Mouse (Mus musculus): ENCODE results near the gene Kpna6.
A peak's percentile ranks its signal among the peaks of the same experiment; 100 is the strongest.

Gene Kpna6

DNA sequence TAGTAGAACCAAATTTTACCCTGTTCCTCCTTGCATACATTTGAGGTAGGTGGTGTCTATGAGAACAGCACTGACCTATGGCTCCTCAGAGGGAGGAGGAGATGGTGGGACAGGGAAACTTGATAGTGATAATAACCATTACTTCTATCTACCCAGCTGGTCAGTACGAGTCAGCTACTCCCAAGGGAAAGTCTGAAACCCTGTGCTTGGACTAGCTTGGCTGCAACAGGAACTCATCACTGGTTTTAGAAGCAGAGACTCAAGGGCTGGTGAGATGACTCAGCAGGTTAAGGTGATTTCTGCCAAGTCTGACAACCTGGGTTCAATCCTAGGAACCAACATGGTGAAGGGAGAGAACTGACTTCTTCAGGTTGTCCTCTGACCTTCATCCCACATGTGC is 23.9 kb downstream of the Kpna6 start:
- no peak for DNase-seq (ENCODE audit: extremely low spot score, low spot score)

DNA sequence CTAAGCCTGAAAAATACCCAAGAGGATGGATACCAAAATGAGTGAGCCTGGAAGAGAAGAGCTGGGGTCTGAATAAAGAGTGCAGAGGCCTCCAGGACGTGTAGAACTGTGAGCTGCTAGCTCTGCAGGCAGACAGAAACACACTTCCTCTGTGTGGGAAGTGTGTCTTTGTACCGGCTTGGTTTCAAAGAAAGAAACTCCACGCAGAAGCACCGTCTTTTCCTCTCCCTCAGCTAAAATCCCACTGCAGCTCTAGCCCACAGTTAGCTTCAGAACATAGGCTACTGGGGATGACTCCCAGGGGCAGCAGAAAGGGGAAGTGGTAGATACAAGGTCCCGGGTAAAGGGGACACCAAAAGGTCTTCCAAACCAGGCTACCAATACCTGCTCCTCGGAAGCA is 27.4 kb downstream of the Kpna6 start:
- DNase-seq (ENCODE audit: extremely low spot score, low spot score) = no peak

DNA sequence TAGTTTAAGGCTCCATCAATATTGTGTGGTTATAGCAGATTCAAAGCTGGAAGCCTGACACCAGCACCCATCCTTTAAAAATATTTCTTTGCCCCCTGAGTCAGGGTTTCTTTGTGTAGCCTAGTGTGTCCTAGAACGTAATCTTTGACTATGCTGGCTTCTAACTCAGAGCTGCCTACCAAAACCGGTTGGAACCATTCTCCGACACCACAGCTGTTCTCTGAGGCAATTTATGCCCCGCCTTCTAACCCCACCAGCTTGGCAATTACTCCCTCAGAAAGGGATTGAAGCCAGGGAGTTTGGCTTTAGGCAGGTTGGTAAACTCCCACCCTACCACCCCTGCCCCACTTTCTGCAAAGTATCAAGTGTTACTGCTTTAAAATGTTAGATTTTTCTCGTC is 30.8 kb downstream of the Kpna6 start:
- no peak for DNase-seq (ENCODE audit: extremely low spot score, low spot score)

DNA sequence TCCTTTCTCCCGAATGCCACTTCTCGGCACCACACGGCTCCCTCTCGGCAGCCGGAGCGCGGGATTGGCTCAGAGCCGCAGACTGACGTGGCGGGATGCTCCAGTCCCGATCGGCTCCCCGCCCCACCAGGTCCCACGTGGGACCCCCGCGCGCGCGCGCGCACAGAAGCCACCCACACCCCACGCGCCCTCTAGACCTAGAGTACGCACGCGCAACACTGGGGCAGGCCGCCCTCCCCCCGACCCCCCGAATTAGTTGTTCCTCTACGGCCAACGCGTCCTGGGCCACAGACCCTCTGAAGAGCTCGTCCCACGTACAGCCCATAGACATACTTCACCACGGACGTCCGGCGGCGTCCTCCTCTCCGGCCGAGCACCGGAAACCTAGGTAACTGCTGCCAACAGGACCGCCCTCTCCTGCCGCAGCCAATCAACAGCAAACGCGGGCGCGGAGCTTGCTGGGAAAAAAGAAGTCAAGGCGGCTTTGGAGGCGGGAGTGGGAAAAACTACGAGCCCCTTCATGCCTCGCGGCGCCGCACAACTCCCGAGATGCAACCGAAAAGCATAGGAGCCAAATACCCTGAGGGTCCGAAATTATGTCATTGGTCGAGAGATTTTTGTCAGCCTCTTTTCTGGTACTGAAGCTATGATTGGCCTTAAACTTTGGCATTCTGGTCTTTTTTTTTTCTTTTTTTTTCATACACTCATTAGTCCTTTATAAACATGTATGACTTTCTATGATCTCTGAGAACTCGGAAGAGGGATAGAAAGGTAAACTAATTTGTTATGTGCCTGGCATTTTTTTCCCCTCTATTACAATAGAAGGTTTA is 31.7 kb downstream of the Kpna6 start, which contains the start of gene Txlna:
TSS of gene Txlna (minus strand) at position 428 of the 830 bp plus-strand sequence.
- DNase-seq (ENCODE audit: extremely low spot score, low spot score) = peak; percentile 96

DNA sequence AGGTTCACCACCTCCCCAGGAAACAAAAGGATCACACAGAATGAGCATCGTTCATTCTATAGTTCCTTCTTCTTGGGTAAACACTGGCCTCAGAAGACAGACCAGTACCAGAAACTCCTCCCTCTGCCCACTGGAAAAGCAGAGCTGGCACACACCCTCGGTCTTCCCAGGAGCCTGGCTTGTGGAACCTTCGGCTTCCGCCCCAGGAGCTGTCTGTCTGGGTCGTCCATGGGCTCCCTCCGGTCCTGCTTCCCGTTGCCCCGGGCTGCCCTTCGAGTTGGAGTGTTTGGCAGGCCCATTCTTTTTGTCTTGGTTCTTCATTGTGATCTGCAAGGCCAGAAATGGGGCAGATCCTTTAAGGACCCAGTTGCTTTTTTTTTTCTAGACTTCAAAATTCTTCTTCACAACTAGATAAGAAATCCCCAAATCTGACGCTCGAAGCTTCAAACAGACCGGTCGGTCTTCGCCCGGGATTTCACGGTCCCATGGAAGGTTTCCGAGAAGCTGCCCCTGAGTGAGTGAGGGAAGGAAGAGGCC is 32.4 kb downstream of the Kpna6 start:
- DNase-seq (ENCODE audit: extremely low spot score, low spot score) = no peak

DNA sequence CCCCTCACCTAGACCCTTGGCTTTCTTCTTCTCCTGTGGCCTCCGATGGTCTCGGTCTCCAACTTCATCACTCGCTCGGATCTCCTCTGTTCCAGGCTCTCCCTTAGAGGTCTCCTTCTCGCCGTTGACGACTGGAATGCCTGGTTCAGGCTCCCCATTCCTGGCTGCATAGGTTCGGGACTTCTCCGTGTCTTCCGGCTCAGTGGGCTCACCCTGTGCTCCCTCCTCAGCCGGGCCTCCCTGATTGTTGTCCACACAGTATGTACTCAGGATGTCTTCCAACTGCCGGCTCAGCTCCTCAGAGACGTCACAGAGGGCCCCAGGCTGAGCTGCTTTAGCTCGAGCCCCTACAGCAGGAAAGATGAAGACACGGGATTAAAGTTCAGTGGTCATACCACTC is 33.3 kb downstream of the Kpna6 start:
- no peak for DNase-seq (ENCODE audit: extremely low spot score, low spot score)

DNA sequence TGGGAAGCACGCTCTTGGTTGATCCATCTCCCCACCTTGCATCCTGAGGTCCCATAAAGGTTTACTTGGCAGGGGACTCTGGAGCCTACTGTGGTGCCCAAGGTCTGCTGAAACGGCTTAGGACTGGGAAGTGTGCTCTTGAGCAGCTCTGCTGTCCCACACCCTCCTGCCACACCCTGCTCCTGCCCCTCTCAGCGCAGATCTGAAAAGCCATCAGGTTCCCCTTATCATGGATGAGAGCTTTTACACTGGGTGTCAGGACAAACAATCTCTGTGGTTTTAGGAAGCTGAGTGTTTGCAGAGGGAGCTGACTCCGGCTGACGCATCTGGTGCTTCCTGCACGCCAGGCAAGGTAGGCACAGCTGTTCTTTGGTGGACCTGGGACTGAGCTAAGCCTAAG is 38.7 kb downstream of the Kpna6 start:
- DNase-seq (ENCODE audit: extremely low spot score, low spot score) = no peak

DNA sequence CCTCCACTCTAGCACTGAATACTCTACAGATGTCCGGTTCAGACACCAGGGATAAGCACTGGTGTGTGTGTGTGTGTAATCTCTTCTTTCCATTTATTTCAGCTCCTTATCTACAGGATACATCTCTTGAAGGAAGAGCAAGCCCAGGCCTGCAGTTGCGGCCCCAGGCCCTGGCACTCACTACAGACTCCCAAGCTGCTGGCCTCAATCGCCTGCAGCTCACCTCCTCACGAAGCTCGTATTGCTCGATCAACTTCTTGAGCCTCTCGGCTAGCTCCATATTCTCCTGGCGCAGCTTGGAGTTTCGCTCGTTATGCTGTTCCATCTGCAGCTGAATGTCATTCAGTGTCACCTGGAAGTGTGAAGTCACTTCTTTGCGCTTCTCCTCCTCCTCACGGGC is 40.7 kb downstream of the Kpna6 start:
- no peak for DNase-seq (ENCODE audit: extremely low spot score, low spot score)

DNA sequence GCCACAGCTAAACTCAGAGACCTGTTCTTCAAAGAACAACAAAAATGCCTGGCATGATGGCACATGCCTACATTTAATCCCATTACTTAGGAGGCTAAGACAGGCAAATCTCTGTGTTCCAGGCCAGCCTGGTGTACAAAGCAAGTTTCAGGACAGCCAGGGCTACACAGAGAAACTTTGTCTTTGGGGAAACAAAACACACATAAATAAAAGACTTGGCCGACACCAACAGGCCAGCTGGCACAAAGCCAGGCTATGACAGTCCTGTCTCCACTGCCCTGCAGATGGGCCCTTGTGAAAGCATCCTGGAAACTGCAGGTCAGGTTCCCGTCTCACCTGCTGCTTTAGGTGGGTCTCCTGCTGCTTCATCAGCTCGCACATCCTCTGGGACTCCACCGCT is 41.6 kb downstream of the Kpna6 start:
- DNase-seq (ENCODE audit: extremely low spot score, low spot score) = no peak

DNA sequence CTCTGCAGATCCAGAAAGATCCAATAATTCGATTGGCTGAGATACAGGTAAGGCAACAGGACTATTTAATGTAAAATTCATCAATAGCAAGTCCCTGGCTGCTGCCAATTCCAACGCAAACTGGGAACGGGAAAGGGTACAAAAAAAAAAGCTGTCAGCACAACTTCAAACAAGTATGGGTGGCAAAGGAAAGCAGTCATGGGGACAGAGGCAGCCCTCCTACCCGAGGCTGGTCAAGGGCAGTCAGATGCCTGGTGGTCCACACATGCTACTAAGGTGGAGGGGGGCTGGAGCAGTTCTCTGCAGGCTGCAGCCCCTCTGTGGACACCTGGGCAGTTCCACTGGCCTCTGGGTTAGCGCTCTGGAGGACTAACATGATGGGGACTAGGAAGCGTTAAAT is 46.5 kb downstream of the Kpna6 start:
- DNase-seq (ENCODE audit: extremely low spot score, low spot score) = no peak

DNA sequence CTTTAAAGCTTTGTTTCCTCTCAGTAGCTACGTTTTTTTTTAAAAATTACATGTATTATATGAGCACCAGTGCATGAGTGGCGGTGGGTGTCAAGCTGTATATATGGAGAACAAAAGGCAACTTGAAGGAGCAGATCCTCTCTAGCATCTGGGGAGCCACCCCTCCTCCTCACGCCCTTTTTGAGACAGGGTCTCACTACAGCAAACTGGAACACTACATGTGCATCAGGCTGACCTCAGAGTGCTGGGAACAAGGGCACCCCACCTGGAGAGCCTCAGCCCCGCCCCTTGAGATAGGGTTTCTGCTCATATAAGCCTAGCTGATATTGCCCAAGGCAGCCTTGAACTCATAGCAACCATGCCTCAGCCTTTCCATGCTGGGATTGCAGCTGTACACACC is 47.1 kb downstream of the Kpna6 start:
- no peak for DNase-seq (ENCODE audit: extremely low spot score, low spot score)

DNA sequence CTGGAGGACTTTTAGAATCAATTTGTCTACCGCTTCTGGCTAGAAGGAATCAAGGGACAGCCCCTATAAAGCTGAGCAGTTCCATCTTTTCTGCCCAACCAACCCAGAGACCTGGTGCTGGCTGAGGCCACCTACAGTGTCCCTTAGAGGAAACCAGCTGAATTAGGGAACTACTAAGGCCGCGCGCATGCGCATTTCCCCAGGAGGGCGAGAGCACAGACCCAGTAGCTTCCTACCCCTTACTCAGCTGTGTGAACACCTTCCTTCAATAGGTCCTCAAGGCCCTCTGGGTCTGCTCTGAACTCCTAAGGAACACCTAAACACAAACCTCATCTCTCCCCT is 47.6 kb downstream of the Kpna6 start:
- DNase-seq (ENCODE audit: extremely low spot score, low spot score) = peak; percentile 62

DNA sequence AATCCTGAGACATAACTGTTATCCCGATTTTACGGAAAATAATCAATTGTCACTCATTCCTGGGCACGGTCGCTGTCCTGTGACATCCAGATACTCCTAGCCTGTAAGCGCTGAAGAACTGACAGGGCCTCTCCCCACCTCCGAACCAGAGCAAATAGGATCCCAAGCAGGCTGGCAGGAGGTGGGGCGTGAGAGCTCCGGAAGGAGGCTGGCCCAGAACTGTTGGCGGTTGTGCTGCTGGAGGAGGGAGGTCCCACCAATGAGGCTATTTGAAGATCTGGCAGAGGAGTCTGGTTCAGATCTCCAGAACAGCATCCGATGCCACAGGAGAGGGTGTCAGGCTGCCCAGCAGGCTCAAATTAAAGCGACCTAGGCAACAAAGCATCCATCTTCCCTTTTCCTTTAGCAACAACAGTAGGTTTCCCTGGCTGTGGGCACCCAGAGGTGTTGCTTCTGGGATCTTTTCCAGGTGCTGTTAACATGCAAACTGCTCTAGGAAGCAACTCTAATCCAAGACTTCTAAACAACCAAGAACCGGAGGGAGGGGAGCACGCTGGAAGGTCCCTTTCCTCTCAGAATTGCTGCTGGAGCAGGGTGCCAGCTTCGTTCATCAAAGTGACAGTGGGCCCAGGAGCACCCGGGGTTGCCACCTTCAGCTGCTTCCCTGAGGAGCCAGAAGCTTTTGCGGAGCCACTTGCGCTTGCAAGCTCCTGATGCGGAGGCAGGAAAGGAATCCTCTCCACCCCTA is 48.1 kb downstream of the Kpna6 start:
- DNase-seq (ENCODE audit: extremely low spot score, low spot score) = peak; percentile 74

DNA sequence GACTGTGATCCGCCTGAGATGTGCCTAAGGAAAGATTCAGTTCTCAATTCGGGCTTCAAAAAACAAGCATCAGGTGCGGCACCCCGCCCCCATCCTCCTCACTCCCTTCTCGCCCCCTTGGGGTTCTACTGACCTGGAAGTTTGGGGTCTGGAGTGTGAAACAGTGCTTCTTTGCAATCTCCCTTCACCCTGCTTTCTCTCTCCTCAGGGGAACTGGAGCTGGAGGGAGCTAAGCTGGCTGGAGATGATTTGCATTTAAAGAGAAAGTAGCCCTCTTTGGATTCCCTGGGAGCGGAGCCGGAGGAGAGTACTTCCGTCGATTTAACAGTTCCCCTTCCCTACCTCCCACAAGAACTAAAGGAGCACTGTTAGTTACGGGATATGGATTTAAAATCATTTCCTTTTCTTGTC is 48.9 kb downstream of the Kpna6 start, which contains the start of gene Ccdc28b:
TSS of gene Ccdc28b (minus strand) at position 267 of the 411 bp plus-strand sequence.
- peak; percentile 61 for DNase-seq (ENCODE audit: extremely low spot score, low spot score)

DNA sequence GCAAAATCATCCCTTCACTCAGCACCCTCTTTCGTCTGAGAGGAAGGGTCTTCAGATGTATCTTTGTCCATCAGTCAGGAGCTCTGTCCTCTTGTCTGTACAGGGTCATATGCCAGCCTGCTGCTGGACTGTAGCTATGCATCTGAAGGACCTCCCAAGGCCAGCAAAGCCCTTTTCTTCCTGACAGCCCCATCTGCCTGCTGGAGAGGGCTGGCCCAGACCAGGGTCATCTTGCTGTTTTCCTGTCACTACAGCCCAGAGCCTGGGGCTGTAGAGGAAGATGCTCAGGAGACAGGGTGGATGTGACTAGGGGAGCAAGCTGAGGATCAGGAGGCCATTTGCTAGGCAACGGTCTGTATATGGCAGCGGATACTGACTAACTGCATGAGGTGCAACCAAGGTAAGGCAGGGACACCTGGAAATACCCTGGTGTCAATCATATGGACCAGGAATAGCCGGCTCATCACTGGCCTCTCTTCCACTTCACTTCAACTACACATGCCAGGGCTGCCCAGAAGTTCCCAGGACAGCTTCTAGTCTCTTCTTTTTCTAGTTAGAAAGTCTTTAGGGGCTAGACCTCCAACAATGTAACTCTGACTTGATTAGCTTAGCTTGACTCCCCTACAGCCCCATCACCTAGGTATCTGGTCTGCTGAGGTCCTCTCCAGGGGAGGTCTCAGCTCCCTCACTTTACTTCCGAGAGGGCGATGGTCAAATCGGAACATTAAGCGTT is 49.6 kb downstream of the Kpna6 start:
- no peak for DNase-seq (ENCODE audit: extremely low spot score, low spot score)

DNA sequence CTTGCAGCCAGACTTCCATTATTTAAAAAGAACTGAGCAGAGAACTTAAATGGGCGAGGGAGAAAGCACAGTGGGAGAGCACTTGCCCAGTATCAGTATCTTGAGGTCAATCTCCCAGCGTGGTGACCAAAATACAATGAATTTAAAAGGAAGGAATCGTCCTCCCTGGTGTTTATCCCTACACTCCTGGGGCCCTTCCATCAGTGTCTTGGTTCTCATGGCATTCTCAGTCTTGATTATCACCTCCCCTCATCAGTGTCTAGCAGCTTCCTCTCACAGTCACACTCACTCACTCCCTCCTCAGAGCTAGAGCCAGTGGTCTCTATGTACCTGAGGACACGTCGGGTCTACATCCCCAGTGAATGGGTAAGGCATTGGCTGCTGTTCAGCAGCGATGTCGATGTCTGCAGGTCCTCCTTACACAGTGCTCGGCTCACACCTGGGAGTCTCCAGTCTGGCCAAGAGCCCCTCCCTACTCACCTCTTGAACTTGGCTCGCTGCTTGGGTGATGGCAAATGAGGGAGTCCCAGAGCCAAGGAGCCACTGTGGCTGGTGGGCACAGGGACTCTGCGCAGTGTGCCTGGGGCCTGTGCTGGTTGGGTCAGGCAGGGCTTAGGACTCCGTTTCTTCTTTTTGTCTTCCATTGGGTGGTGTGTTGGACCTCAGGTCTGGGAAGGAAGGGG is 50.3 kb downstream of the Kpna6 start:
- no peak for DNase-seq (ENCODE audit: extremely low spot score, low spot score)

DNA sequence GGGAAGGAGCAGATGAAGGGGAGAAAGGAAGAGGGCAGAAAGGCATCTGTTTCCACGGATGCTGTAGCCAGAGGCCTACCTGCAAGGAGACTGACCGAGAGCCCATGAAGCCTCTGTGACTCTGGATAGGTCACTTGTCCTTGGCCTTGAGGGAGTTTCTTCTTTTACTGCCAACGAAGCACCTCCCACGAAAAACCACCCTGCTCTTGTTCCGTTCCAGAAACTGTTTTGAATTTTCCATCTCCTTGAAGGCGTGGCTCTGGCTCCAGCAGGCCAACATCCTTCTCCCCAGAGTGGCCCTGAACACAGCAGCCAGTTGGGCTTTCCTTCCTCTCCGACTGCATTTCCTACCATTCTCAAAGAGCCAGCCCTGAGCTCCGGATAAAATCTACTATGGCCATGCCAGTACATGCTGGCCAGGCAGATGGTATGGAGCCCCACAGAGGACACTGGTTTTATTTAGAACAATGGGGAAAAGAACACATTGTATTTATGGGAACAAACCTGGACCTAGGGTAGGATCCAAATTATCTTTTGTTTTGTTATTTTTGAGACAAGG is 51.2 kb downstream of the Kpna6 start:
- DNase-seq (ENCODE audit: extremely low spot score, low spot score) = no peak

DNA sequence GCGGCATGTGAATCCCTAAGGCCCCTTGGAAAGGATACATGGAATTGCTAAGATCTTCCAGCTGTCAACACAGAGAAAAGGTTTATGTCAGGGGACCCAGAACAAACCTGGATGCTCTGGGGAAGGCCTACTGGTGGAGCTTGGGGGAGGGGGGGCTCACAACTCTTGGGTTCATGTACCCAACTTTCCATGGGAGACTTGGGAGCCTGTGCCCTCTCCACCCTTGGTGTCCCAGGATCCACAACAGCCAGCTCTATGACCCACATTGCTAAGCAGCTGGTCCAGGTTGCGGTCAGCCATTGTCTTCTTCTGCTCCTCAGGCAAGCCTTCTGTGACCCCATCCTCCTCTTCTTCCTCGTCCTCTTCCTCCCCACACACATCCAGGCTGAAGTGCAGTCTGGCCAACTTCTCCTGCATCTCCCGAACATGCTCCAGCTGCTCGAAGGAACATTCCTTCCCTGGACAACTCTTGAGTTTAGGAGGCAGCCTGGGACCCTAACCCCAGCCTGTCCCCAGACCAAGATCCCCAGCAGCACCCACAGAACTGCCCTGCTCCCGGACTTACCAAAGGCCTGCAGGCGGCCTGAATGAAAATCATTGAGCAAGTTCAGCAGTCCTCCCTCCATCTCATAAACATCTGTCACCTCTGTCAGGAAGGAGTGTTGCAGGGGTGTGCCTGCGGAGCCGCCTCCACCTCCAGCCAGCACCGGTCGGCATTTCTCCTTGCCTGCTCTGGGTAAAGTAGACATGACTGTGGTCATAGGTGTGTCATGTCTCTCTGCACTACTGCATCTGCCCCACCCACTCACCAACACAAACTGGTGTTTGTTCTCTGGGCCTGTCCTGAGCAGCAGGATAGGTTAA is 51.9 kb downstream of the Kpna6 start:
- no peak for DNase-seq (ENCODE audit: extremely low spot score, low spot score)

DNA sequence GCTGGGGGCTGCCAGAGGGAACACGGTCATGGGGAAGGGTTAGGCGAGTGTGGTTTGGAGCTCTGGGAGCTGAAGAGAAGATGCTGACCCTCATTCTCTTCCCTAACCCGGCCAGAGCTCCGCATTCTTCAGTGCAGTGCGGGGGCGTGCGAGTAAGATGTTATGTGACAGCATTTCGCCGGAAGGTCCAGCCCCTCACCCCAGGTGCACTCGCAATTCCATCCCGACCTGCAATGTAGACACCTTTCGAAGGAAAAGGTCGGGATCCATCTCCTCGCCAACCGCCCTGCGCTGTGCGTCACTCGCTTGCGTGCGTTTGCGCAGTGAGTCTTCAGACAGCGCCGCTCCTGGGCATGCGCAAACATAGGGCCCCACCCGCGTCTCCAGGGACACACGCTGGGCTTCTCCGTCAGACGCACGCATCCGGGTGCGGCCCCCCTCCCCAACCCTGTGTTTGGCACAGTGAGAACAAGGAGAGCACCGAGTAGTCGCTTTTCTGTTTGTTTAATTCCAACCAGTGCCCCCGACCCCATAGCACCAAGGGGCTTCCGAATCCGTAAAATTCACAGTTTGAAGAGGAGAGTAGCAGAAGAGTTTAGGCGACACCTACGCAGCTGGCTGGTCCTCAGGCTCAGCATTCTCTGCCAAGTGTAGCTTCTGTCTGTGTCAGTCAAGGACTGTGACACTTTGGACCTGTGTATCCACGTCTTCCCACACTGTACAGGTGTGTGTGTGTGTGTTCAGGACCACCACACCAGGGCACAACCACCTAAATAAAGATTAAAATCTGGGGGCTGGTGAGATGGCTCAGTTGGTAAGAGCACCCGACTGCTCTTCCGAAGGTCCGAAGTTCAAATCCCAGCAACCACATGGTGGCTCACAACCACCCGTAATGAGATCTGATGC is 53.5 kb downstream of the Kpna6 start, which contains the start of gene Iqcc:
TSS of gene Iqcc (minus strand) at position 314 of the 906 bp plus-strand sequence.
- DNase-seq (ENCODE audit: extremely low spot score, low spot score) = peak; percentile 90
